Mouse (Mus musculus) heart, embryonic 16.5 days (tissue): Measurements from ENCODE around the gene Eif4a1. TPM values are rescaled to one million over a fixed set of nuclear protein-coding genes. Genes with fewer than 3 reads are reported as not detected.

Source experiments
- ATAC-seq: fragments of 200-750 bp; cut with Nextera tagmentation; replicated peaks from 2 replicates; pipeline ENCODE4 v1.8.0; 2017; ENCODE audit warnings: moderate number of reproducible peaks; ENCODE audit not compliant: insufficient read depth, low FRiP score; ENCODE audit errors: extremely low read depth
- H3K27ac ChIP-seq: fragments of 300-500 bp; sonication (generic); 2 replicates; pipeline ENCODE4 v1.5.1; 2014; ENCODE audit warnings: mild to moderate bottlenecking, low read length, control low read depth, moderate library complexity
- H3K27me3 ChIP-seq: fragments of 300-500 bp; sonication (generic); 2 replicates; pipeline ENCODE4 v1.6.1; 2014; ENCODE audit warnings: low read length, mixed read lengths; ENCODE audit not compliant: control insufficient read depth, insufficient read depth
- H3K36me3 ChIP-seq: fragments of 300-500 bp; sonication (generic); 2 replicates; pipeline ENCODE4 v1.6.1; 2014; ENCODE audit not compliant: control insufficient read depth, insufficient read depth
- H3K4me1 ChIP-seq: fragments of 300-500 bp; sonication (generic); 2 replicates; pipeline ENCODE4 v1.6.1; 2014; ENCODE audit warnings: low read length, mixed read lengths; ENCODE audit not compliant: control insufficient read depth, insufficient read depth
- H3K4me2 ChIP-seq: fragments of 300-500 bp; sonication (generic); 2 replicates; pipeline ENCODE4 v1.6.1; 2014; ENCODE audit warnings: low read depth, mild to moderate bottlenecking, control low read depth, low read length
- H3K4me3 ChIP-seq: fragments of 300-500 bp; sonication (generic); 2 replicates; pipeline ENCODE4 v1.5.1; 2014; ENCODE audit warnings: mild to moderate bottlenecking, control low read depth, low read length
- H3K9ac ChIP-seq: fragments of 300-500 bp; sonication (generic); 2 replicates; pipeline ENCODE4 v1.6.1; 2014; ENCODE audit warnings: low read length, control low read depth
- H3K9me3 ChIP-seq: fragments of 300-500 bp; sonication (generic); replicated peaks from 2 replicates; pipeline ENCODE4 v1.6.1; 2016; ENCODE audit warnings: low read length; ENCODE audit not compliant: control insufficient read depth
- WGBS: fragments of 180-500 bp; shearing (Covaris S2); extraction: QIAGEN DNeasy Blood & Tissue Kit; methylation state at CpG from one replicate; pipeline ENCODE4 v1.1.7; 2014; 5-methylcytosine and 5-hydroxymethylcytosine counted together
- polyA plus RNA-seq: library from polyadenylated mRNA; unstranded; fragments of >200 nt; fragmentation: Nextera tagmentation; extraction: Ambion mirVana; gene quantifications from 2 replicates; pipeline ENCODE4 v1.2.1, GENCODE M21; 2015

Gene Eif4a1
- polyA plus RNA-seq, 1 experiment from 2014 or later = 346 TPM

DNA sequence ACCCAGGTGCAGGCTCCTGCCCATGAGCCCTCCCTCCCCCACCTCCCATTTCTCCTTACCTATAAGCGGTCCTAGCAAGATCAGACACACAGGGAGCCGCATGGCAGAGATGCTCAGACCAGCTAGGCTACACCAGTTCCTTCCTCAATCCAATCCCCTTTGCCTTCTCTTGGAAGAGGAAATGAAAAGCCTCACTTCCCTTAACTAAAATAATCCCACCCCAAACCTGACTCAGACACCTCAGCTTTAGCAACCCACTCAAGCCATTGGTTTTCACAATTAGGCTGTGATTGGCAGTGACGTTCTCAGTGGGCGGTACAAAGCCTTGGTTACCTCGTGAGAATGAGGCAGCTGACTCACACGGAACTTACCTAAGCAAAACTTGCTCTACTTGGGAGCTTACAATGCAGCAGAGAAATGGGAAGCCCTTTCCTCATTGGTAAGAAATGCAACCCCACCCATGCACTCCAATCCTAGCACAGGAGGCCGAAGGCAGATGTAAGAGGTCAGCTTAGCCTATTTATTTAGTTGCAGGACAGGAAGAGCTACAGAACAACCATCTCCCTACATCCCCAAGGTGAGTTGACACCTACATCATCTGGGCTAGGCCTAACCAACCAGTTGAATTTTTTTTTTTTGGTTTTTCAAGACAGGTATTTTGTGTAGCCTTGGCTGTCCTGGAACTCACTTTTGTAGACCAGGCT lies 6.1 kb downstream of the Eif4a1 start, which contains the start of gene Cd68:
TSS of gene Cd68 (minus strand) at position 193 of the 704 bp plus-strand sequence.
- ATAC-seq = no peak
- Histone ChIP-seq H3K27ac (peak within 1 kb of the TSS; percentile 23; the same call in 1 of the 2 replicates), H3K4me2 (no peak within 1 kb of the TSS), H3K27me3 (no peaks in the 10 kb centered on the region), H3K4me3 (no peak within 1 kb of the TSS), H3K9ac (no peak within 1 kb of the TSS), H3K36me3 (peaks cover 52% of the 10 kb centered on the region), H3K9me3 (no peaks in the 10 kb centered on the region), H3K4me1 (peaks cover 32% of the 10 kb centered on the region)
- 34% methylated on average over 7 of the region's 7 CpGs for WGBS

DNA sequence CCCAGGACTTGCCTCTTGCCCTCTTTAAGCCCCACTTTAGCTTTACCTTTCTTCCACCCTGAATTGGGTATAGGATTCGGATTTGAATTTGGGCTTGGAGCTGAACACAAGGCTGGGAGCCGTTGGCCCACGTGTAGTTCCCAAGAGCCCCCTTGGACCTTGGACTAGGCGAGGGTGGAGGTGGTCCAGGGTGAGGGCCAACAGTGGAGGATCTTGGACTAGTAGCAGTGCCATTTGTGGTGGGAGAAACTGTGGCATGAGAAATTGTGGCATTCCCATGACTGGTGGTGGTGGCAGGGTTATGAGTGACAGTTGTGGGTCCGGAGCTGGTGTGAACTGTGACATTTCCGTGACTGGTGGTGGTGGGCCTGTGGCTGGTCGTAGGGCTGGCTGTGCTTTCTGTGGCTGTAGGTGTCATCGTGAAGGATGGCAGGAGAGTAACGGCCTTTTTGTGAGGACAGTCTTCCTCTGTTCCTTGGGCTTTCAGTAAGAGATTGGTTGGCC lies 6.7 kb downstream of the Eif4a1 start:
- Histone ChIP-seq H3K9me3 (no peaks in the 10 kb centered on the region), H3K4me3 (no peak overlapping the region), H3K9ac (no peak overlapping the region), H3K4me2 (no peak overlapping the region), H3K27ac (peak overlapping the region; percentile 23; the same call in 1 of the 2 replicates), H3K36me3 (peaks cover 49% of the 10 kb centered on the region), H3K27me3 (no peaks in the 10 kb centered on the region), H3K4me1 (peaks cover 30% of the 10 kb centered on the region)
- 64% methylated on average over 9 of the region's 9 CpGs for WGBS
- no peak for ATAC-seq

DNA sequence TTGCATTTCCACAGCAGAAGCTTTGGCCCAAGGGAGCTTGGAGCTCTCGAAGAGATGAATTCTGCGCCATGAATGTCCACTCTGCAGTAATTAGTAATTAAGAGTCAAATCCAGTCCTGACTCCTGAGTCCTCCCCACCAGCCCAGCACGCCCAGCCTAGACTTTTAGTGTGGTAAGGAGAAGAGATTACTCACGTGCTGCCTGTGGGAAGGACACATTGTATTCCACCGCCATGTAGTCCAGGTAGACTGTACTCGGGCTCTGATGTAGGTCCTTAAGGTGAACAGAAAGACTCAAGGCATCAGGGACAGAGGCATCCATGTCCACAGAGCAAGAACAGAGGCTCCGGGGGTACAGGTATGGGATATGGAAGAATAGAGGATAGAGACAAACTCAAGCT lies 7.4 kb downstream of the Eif4a1 start:
- Histone ChIP-seq H3K4me2 (no peak overlapping the region), H3K36me3 (peaks cover 43% of the 10 kb centered on the region), H3K4me1 (peaks cover 24% of the 10 kb centered on the region), H3K9ac (no peak overlapping the region), H3K27ac (no peak overlapping the region), H3K9me3 (no peaks in the 10 kb centered on the region), H3K4me3 (no peak overlapping the region), H3K27me3 (no peaks in the 10 kb centered on the region)
- WGBS = 91% methylated on average over 7 of the region's 7 CpGs
- ATAC-seq = no peak

DNA sequence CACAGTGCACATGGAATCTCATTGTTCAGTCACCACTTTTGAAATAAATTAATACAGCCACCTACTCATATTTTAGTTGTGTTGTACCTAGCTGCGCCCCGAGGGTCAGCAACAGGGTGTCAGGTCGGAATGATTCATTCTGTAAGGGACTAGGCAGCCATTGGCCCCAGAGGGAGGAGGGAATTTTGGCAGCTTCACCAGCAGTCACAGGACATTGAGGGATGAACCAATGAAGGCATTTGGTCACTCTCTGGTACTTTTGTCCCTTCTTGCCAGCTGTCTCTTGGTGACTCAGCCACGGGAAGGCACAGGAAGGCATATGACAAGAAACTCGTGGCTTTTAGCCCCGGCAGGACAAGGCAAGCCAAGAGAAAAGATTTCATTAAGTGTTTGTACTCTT lies 8.4 kb downstream of the Eif4a1 start:
- Histone ChIP-seq H3K27me3 (no peaks in the 10 kb centered on the region), H3K4me3 (no peak overlapping the region), H3K4me1 (peaks cover 15% of the 10 kb centered on the region), H3K9ac (no peak overlapping the region), H3K27ac (peak overlapping the region; percentile 98; the same call in 1 of the 2 replicates), H3K9me3 (no peaks in the 10 kb centered on the region), H3K36me3 (peaks cover 36% of the 10 kb centered on the region), H3K4me2 (no peak overlapping the region)
- no peak for ATAC-seq
- 77% methylated on average over 6 of the region's 6 CpGs for WGBS

DNA sequence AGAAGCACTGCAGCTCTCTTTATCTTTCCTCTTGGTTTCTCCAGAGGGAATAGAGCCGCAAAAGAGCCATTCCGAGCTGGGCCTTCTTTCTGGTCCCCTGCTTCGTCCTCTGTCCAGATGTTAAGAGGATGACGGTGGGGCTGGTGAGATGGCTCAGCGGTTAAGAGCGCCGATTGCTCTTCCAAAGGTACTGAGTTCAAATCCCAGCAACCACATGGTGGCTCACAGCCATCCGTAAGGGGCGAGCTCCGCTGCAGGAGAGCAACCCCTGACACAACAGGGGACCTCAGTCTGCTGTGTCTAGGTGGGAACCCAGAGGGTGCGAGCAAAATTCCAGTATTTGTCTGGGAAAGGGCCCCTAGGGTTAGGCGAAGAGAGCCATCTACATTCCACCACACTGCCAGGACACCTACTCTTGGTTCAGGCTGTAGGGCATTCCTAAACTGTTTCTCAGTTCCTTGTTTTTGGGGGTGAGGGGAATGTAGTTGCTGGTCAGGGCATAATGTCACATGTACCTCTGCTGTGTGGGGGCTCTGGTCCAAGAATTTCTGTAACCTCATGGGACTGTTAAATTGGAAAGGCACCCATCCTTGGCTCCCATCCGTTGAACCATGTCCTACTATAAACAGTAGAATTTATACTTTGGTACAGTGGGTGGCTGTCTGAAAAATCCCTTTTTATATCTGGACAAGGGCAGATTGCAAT lies 9.1 kb downstream of the Eif4a1 start:
- Histone ChIP-seq H3K4me1 (peaks cover 15% of the 10 kb centered on the region), H3K27ac (peak overlapping the region; percentile 98), H3K4me2 (peak overlapping the region; percentile 76), H3K9ac (peak overlapping the region; percentile 76), H3K9me3 (no peaks in the 10 kb centered on the region), H3K4me3 (peak overlapping the region; percentile 75), H3K27me3 (no peaks in the 10 kb centered on the region), H3K36me3 (peaks cover 36% of the 10 kb centered on the region)
- WGBS = 64% methylated on average over 13 of the region's 13 CpGs
- ATAC-seq = no peak

DNA sequence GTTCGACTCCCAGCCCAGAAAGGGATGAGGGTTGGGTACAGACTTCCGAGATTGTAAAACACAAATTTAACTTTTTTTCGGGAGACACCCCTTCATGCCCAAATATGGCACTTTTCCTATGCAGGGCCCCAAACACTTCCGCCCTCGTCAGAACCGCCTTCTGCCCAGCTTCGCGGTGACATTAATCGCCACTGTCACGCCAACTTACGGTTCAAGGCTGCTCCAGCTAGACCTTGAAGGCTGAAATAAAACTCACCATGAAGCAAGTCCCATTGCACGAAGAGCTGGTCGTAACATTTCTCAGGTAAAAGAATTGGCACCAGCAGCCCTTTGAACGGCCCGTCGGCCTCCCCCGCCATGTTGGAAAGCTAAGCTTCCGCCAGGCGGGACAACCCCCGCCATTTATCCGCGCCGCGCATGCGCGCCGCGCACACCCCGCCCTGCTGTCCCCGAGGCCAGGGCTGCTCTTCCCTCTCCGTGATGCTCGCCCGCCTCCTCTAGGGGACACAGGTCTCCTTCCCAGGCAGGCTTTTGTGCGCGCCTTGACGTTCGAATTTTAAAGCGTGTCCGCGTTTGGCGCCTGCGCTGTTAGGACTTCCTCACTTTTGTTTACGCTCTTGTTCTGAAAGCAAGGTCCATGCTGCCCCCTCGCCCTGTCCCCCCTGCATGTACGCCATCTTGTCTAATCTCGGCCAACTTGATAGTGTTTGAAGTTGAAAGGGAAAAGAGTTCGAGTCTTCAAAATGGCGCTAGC lies 9.8 kb downstream of the Eif4a1 start, which contains the start of gene Mpdu1:
TSS of gene Mpdu1 (minus strand) at position 430 of the 754 bp plus-strand sequence.
- Histone ChIP-seq H3K4me1 (peaks cover 15% of the 10 kb centered on the region), H3K9me3 (no peaks in the 10 kb centered on the region), H3K27me3 (no peaks in the 10 kb centered on the region), H3K36me3 (peaks cover 36% of the 10 kb centered on the region), H3K4me3 (peak within 1 kb of the TSS; percentile 75), H3K4me2 (peak within 1 kb of the TSS; percentile 76), H3K27ac (peak within 1 kb of the TSS; percentile 98), H3K9ac (peak within 1 kb of the TSS; percentile 76)
- peak; percentile 96 for ATAC-seq
- WGBS = under 1% methylated on average over 48 of the region's 48 CpGs

DNA sequence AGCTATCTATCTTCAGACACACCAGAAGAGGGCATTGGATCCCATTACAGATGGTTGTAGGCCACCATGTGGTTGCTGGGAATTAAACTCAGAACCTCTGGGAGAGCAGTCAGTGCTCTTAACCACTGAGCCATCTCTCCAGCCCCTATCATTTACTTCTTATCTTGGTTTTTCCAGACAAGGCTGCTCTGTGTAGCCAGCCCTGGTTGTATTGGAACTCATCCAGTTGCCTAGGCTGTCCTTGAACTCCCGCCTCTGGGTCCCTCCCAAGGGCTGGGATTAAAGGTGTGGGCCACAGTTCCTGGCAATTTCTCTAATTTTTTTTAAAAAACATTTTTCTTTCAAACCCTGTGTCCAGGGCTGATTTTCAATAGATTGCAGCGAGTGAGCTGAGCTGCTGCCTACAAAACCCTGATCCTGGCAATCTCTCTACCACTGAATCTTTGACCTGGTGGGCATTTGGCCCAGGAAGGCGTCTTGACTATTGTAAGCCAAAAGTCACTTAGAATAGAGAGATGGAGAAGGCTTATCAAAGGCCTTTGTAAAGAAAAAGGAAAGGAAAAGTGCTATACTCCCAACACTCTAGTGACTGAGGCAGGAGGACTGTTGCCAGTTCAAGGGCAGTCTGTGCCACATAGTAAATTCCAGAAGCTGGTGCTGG lies 10.9 kb downstream of the Eif4a1 start:
- Histone ChIP-seq H3K27me3 (no peaks in the 10 kb centered on the region), H3K4me3 (peak overlapping the region; percentile 75), H3K9ac (peak overlapping the region; percentile 76), H3K4me1 (peaks cover 15% of the 10 kb centered on the region), H3K4me2 (peak overlapping the region; percentile 76), H3K9me3 (no peaks in the 10 kb centered on the region), H3K36me3 (peaks cover 38% of the 10 kb centered on the region), H3K27ac (peak overlapping the region; percentile 98)
- no peak for ATAC-seq
- WGBS = 62% methylated on average over 3 of the region's 3 CpGs

DNA sequence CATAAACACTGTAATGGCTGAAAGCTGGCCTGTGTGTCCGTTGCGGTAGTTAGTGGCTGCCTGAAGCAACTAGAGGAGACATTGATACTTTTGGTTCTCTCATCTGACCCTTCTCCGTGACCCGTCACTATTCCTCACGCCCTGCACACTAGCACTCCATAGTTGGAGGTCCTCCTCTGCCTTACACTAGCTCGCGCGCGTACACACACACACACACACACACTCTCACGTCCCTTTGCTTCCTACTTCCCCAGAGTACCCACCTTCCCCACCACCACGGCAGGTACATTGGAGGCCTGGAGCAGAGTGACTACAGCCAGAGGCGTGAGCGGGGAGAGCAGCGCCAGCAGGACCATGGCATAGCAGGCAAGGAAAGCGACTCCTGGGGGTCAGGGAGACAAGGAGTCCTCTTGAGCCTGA lies 14.8 kb downstream of the Eif4a1 start:
- no peak overlapping the region for H3K4me3 ChIP-seq
- ATAC-seq = no peak
- no peaks in the 10 kb centered on the region for H3K27me3 ChIP-seq
- no peak overlapping the region for H3K9ac ChIP-seq
- H3K9me3 ChIP-seq = no peaks in the 10 kb centered on the region
- no peak overlapping the region for H3K27ac ChIP-seq
- WGBS = 81% methylated on average over 15 of the region's 15 CpGs
- no peak overlapping the region for H3K4me2 ChIP-seq
- H3K4me1 ChIP-seq = peaks cover 12% of the 10 kb centered on the region
- peaks cover 32% of the 10 kb centered on the region for H3K36me3 ChIP-seq
